Mouse (Mus musculus): ENCODE measurements around the gene Gm13695.
"Not testable (repeated sequence)": the region's sequence is repeated elsewhere in the genome, so short reads cannot be mapped to it uniquely, and the experiment has no call there.

GRCm38 (mm10) chr2:83990253-83990652 lies 23.1 kb downstream of the Gm13695 start, which contains the start of gene Gm13691:
- TF ChIP-seq CTCF, EP300 (IDR thresholded peaks at IDR 0.05; ENCODE audit: low read depth): not testable (repeated sequence)
